Mouse (Mus musculus) neural tube, embryonic 12.5 days (tissue): ENCODE data around the gene Itpr1. TPM values are rescaled to one million over a fixed set of nuclear protein-coding genes. Genes with fewer than 3 reads are reported as not detected.
A peak's percentile ranks its signal among the peaks of the same experiment; 100 is the strongest.

Experiments
- ATAC-seq: fragments of 200-750 bp; cut with Nextera tagmentation; 2 replicates; pipeline ENCODE4 v1.8.0; 2017; ENCODE audit warnings: low read depth, mild to moderate bottlenecking, moderate TSS enrichment, moderate library complexity; ENCODE audit not compliant: low FRiP score
- H3K27ac ChIP-seq: fragments of 300-500 bp; sonication (generic); 2 replicates; pipeline ENCODE4 v1.5.1; 2016
- H3K27me3 ChIP-seq: fragments of 300-500 bp; sonication (generic); replicated peaks from 2 replicates; pipeline ENCODE4 v1.6.1; 2016; ENCODE audit warnings: mild to moderate bottlenecking
- H3K36me3 ChIP-seq: fragments of 300-500 bp; sonication (generic); 2 replicates; pipeline ENCODE4 v1.6.1; 2016; ENCODE audit warnings: mild to moderate bottlenecking
- H3K4me1 ChIP-seq: fragments of 300-500 bp; sonication (generic); 2 replicates; pipeline ENCODE4 v1.6.1; 2016
- H3K4me2 ChIP-seq: fragments of 300-500 bp; sonication (generic); replicated peaks from 2 replicates; pipeline ENCODE4 v1.6.1; 2016; ENCODE audit warnings: mild to moderate bottlenecking
- H3K4me3 ChIP-seq: fragments of 300-500 bp; sonication (generic); 2 replicates; pipeline ENCODE4 v1.5.1; 2016
- H3K9ac ChIP-seq: fragments of 300-500 bp; sonication (generic); 2 replicates; pipeline ENCODE4 v1.6.1; 2016; ENCODE audit warnings: mild to moderate bottlenecking
- H3K9me3 ChIP-seq: fragments of 300-500 bp; sonication (generic); 2 replicates; pipeline ENCODE4 v1.6.1; 2016; ENCODE audit warnings: mild to moderate bottlenecking
- WGBS: fragments of 180-500 bp; shearing (Covaris S2); methylation state at CpG from one replicate; pipeline ENCODE4 v1.1.7; 2016; 5-methylcytosine and 5-hydroxymethylcytosine counted together
- polyA plus RNA-seq: library from polyadenylated mRNA; unstranded; fragments of >200 nt; fragmentation: Nextera tagmentation; extraction: Ambion mirVana; gene quantifications from 2 replicates; pipeline ENCODE4 v1.2.1, GENCODE M21; 2016

Itpr1 gene
- polyA plus RNA-seq, 1 experiment from 2014 or later: 6.9 TPM

- no peak overlapping the region for H3K4me3 ChIP-seq
- H3K4me1 ChIP-seq: peaks cover 14% of the 10 kb centered on the region
- H3K36me3 ChIP-seq: no peaks in the 10 kb centered on the region
- H3K4me2 ChIP-seq: no peak overlapping the region
- no peak for ATAC-seq
- no peaks in the 10 kb centered on the region for H3K9me3 ChIP-seq
- H3K9ac ChIP-seq: no peak overlapping the region
- H3K27ac ChIP-seq: no peak overlapping the region
- H3K27me3 ChIP-seq: no peaks in the 10 kb centered on the region
These were observed 353.7 kb downstream of the Itpr1 start for GRCm38 (mm10) chr6:108566549-108566948.

- no peaks in the 10 kb centered on the region for H3K27me3 ChIP-seq
- WGBS: 46% methylated on average over 7 of the region's 7 CpGs
- H3K9me3 ChIP-seq: no peaks in the 10 kb centered on the region
- no peak overlapping the region for H3K9ac ChIP-seq
- H3K27ac ChIP-seq: no peak overlapping the region
- ATAC-seq: no peak
- H3K4me3 ChIP-seq: no peak overlapping the region
- no peaks in the 10 kb centered on the region for H3K36me3 ChIP-seq
- no peak overlapping the region for H3K4me2 ChIP-seq
- H3K4me1 ChIP-seq: peaks cover 14% of the 10 kb centered on the region
These were observed 356.7 kb downstream of the Itpr1 start for GRCm38 (mm10) chr6:108569460-108570187.

- H3K4me2 ChIP-seq: peak overlapping the region; percentile 71
- peak; percentile 35 for ATAC-seq
- H3K27me3 ChIP-seq: no peaks in the 10 kb centered on the region
- H3K27ac ChIP-seq: no peak overlapping the region
- 33% methylated on average over 11 of the region's 11 CpGs for WGBS
- H3K36me3 ChIP-seq: no peaks in the 10 kb centered on the region
- no peaks in the 10 kb centered on the region for H3K9me3 ChIP-seq
- H3K4me3 ChIP-seq: peak overlapping the region; percentile 37
- H3K4me1 ChIP-seq: peaks cover 14% of the 10 kb centered on the region
- peak overlapping the region; percentile 53; the same call in 1 of the 2 replicates for H3K9ac ChIP-seq
These were observed 357.6 kb downstream of the Itpr1 start for GRCm38 (mm10) chr6:108570351-108571041.

- Histone ChIP-seq H3K9me3 (no peaks in the 10 kb centered on the region), H3K9ac (peak overlapping the region; percentile 53; the same call in 1 of the 2 replicates), H3K27me3 (no peaks in the 10 kb centered on the region), H3K27ac (no peak overlapping the region), H3K4me3 (peak overlapping the region; percentile 37), H3K4me1 (peaks cover 14% of the 10 kb centered on the region), H3K4me2 (peak overlapping the region; percentile 71), H3K36me3 (no peaks in the 10 kb centered on the region)
- 2% methylated on average over 21 of the region's 21 CpGs for WGBS
- ATAC-seq: peak; percentile 93
These were observed 358.2 kb downstream of the Itpr1 start for GRCm38 (mm10) chr6:108571042-108571590.

- peaks cover 14% of the 10 kb centered on the region for H3K4me1 ChIP-seq
- 45% methylated on average over 7 of the region's 7 CpGs for WGBS
These were observed 359.8 kb downstream of the Itpr1 start for GRCm38 (mm10) chr6:108572646-108573045.

GRCm38 (mm10) chr6:108577056-108577455 is 364.2 kb downstream of the Itpr1 start:
- Histone ChIP-seq H3K27me3 (no peaks in the 10 kb centered on the region), H3K9me3 (no peaks in the 10 kb centered on the region)
- WGBS: 88% methylated on average over 6 of the region's 6 CpGs

More at GRCm38 (mm10) chr6:108572646-108573045, 359.8 kb downstream of the Itpr1 start:
- Histone ChIP-seq H3K4me3 (no peak overlapping the region), H3K4me2 (no peak overlapping the region), H3K9me3 (no peaks in the 10 kb centered on the region), H3K27ac (no peak overlapping the region), H3K9ac (no peak overlapping the region), H3K36me3 (no peaks in the 10 kb centered on the region), H3K27me3 (no peaks in the 10 kb centered on the region)
- ATAC-seq: no peak

GRCm38 (mm10) chr6:108588426-108588825 is 375.5 kb downstream of the Itpr1 start:
- Histone ChIP-seq H3K9me3 (no peaks in the 10 kb centered on the region), H3K4me2 (no peak overlapping the region), H3K27me3 (no peaks in the 10 kb centered on the region), H3K4me3 (no peak overlapping the region), H3K4me1 (no peaks in the 10 kb centered on the region), H3K27ac (no peak overlapping the region), H3K36me3 (no peaks in the 10 kb centered on the region), H3K9ac (no peak overlapping the region)
- WGBS: 87% methylated on average over 3 of the region's 3 CpGs
- no peak for ATAC-seq

More at GRCm38 (mm10) chr6:108577056-108577455, 364.2 kb downstream of the Itpr1 start:
- no peak overlapping the region for H3K4me2 ChIP-seq
- no peaks in the 10 kb centered on the region for H3K36me3 ChIP-seq
- ATAC-seq: no peak
- H3K27ac ChIP-seq: no peak overlapping the region
- no peak overlapping the region for H3K9ac ChIP-seq
- H3K4me3 ChIP-seq: no peak overlapping the region
- no peaks in the 10 kb centered on the region; the same call in 1 of the 2 replicates for H3K4me1 ChIP-seq

- no peaks in the 10 kb centered on the region for H3K4me1 ChIP-seq
- no peak overlapping the region for H3K4me3 ChIP-seq
- no peak overlapping the region for H3K4me2 ChIP-seq
- H3K27ac ChIP-seq: no peak overlapping the region
- no peaks in the 10 kb centered on the region for H3K9me3 ChIP-seq
- H3K27me3 ChIP-seq: no peaks in the 10 kb centered on the region
- 83% methylated on average over 8 of the region's 8 CpGs for WGBS
- H3K9ac ChIP-seq: no peak overlapping the region
- no peaks in the 10 kb centered on the region for H3K36me3 ChIP-seq
- ATAC-seq: no peak
These were observed 379.3 kb downstream of the Itpr1 start for GRCm38 (mm10) chr6:108592227-108592626.

GRCm38 (mm10) chr6:108592636-108593035 is 379.7 kb downstream of the Itpr1 start:
- Histone ChIP-seq H3K27me3 (no peaks in the 10 kb centered on the region), H3K4me1 (no peaks in the 10 kb centered on the region), H3K27ac (no peak overlapping the region), H3K9me3 (no peaks in the 10 kb centered on the region), H3K4me3 (no peak overlapping the region), H3K9ac (no peak overlapping the region), H3K4me2 (no peak overlapping the region), H3K36me3 (no peaks in the 10 kb centered on the region)
- WGBS: 85% methylated on average over 6 of the region's 6 CpGs
- no peak for ATAC-seq

GRCm38 (mm10) chr6:108594171-108594841 is 381.4 kb downstream of the Itpr1 start:
- H3K27me3 ChIP-seq: no peaks in the 10 kb centered on the region
- no peak overlapping the region for H3K9ac ChIP-seq
- no peak for ATAC-seq
- no peaks in the 10 kb centered on the region for H3K36me3 ChIP-seq
- no peaks in the 10 kb centered on the region for H3K9me3 ChIP-seq
- no peak overlapping the region for H3K4me2 ChIP-seq
- no peak overlapping the region for H3K4me3 ChIP-seq
- no peaks in the 10 kb centered on the region for H3K4me1 ChIP-seq
- WGBS: 85% methylated on average over 5 of the region's 5 CpGs
- no peak overlapping the region for H3K27ac ChIP-seq

GRCm38 (mm10) chr6:108598691-108599090 is 385.8 kb downstream of the Itpr1 start:
- Histone ChIP-seq H3K27me3 (no peaks in the 10 kb centered on the region), H3K4me2 (no peak overlapping the region), H3K27ac (no peak overlapping the region), H3K9ac (no peak overlapping the region), H3K36me3 (no peaks in the 10 kb centered on the region), H3K4me3 (no peak overlapping the region), H3K9me3 (no peaks in the 10 kb centered on the region), H3K4me1 (no peaks in the 10 kb centered on the region)
- no peak for ATAC-seq
- WGBS: 86% methylated on average over 4 of the region's 4 CpGs

GRCm38 (mm10) chr6:108599317-108599716 is 386.4 kb downstream of the Itpr1 start:
- Histone ChIP-seq H3K4me3 (no peak overlapping the region), H3K36me3 (no peaks in the 10 kb centered on the region), H3K4me1 (no peaks in the 10 kb centered on the region), H3K27me3 (no peaks in the 10 kb centered on the region), H3K9me3 (no peaks in the 10 kb centered on the region), H3K4me2 (no peak overlapping the region), H3K27ac (no peak overlapping the region), H3K9ac (no peak overlapping the region)
- no peak for ATAC-seq
- WGBS: 87% methylated on average over 2 of the region's 2 CpGs
